Mouse (Mus musculus): ENCODE results near the gene Lipe.

DNA sequence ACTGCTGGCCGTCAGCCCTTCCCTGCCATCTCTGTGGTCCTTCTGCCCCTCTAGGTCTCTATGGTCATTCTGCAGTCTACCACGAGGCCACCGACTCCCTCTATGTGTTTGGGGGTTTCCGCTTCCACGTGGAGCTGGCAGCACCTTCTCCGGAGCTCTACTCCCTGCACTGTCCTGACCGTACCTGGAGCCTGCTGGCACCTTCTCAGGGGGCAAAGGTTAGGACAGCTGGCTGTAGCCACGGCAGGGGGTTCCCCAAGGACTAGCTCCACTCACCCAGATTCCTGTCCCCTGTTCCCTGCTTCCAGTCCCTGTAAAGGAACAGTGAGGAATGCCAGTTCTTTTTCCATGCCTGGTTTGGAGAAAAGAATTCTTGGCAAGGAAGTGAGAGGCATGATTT lies 49.6 kb downstream of the Lipe start:
- TF ChIP-seq POLR2A (IDR thresholded peaks at IDR 0.05; ENCODE audit: borderline replicate concordance, extremely low read depth, low read depth, low read length) (no peak), CTCF (IDR thresholded peaks at IDR 0.05; ENCODE audit: insufficient read depth, low read length) (no peak)
